Mouse (Mus musculus) brain, embryonic 14.5 days (tissue): ENCODE measurements around the gene Mthfd1l. TPM values are rescaled to one million over a fixed set of nuclear protein-coding genes. Genes with fewer than 3 reads are reported as not detected.

ENCODE experiments used
- DNase-seq: peaks from one replicate; pipeline ENCODE4 v3.0.0-alpha.2; 2011; ENCODE audit warnings: low read depth
- CTCF ChIP-seq: fragments of 200-500 bp; IDR thresholded peaks from 2 replicates; pipeline ENCODE4 v1.5.1; 2012; ENCODE audit warnings: inconsistent platforms, mild to moderate bottlenecking, moderate library complexity, borderline replicate concordance; ENCODE audit not compliant: insufficient read depth, insufficient read length; ENCODE audit errors: extremely low read depth
- POLR2A ChIP-seq: fragments of 200-500 bp; IDR thresholded peaks from 2 replicates; pipeline ENCODE4 v1.6.1; 2012; ENCODE audit warnings: mild to moderate bottlenecking, inconsistent platforms, borderline replicate concordance; ENCODE audit not compliant: poor library complexity, insufficient read depth, insufficient read length, severe bottlenecking; ENCODE audit errors: extremely low read depth
- polyA plus RNA-seq: library from polyadenylated mRNA; depleted of rRNA; stranded (reverse); fragments of >200 nt; gene quantifications from 2 replicates; pipeline ENCODE4 v1.2.3, GENCODE M21; 2012

Mthfd1l gene
- polyA plus RNA-seq, 1 experiment = 5.3 TPM

- no peak for DNase-seq
- TF ChIP-seq CTCF (no peak), POLR2A (no peak)
Measured at GRCm38 (mm10) chr10:4027466-4027865, 54.5 kb downstream of the Mthfd1l start.

GRCm38 (mm10) chr10:4028851-4029442, 56.0 kb downstream of the Mthfd1l start:
- TF ChIP-seq POLR2A = no peak
- TF ChIP-seq CTCF = no peak
- no peak for DNase-seq

GRCm38 (mm10) chr10:4033761-4034160, 60.8 kb downstream of the Mthfd1l start:
- TF ChIP-seq POLR2A (no peak), CTCF (no peak)
- no peak for DNase-seq

- TF ChIP-seq POLR2A (no peak), CTCF (no peak)
- no peak for DNase-seq
Measured at GRCm38 (mm10) chr10:4036476-4036875, 63.6 kb downstream of the Mthfd1l start.

- peak; percentile 24 for DNase-seq
- TF ChIP-seq POLR2A (no peak), CTCF (peak; percentile 31; the same call in 1 of the 2 replicates)
Measured at GRCm38 (mm10) chr10:4037066-4037465, 64.1 kb downstream of the Mthfd1l start.

- TF ChIP-seq CTCF (no peak), POLR2A (no peak)
- DNase-seq = no peak
Measured at GRCm38 (mm10) chr10:4038576-4038975, 65.7 kb downstream of the Mthfd1l start.

- no peak for TF ChIP-seq POLR2A
- TF ChIP-seq CTCF = peak; percentile 64
Measured at GRCm38 (mm10) chr10:4041691-4042090, 68.8 kb downstream of the Mthfd1l start.

GRCm38 (mm10) chr10:4044421-4044820, 71.5 kb downstream of the Mthfd1l start:
- no peak for DNase-seq
- no peak for TF ChIP-seq POLR2A
- TF ChIP-seq CTCF = no peak

More at GRCm38 (mm10) chr10:4041691-4042090, 68.8 kb downstream of the Mthfd1l start:
- DNase-seq = peak; percentile 55

- no peak for DNase-seq
- TF ChIP-seq CTCF = no peak
- no peak for TF ChIP-seq POLR2A
Measured at GRCm38 (mm10) chr10:4046496-4046895, 73.6 kb downstream of the Mthfd1l start.

- TF ChIP-seq POLR2A (no peak), CTCF (no peak)
- DNase-seq = no peak
Measured at GRCm38 (mm10) chr10:4047666-4048065, 74.7 kb downstream of the Mthfd1l start.

GRCm38 (mm10) chr10:4050236-4050635, 77.3 kb downstream of the Mthfd1l start:
- DNase-seq = no peak
- TF ChIP-seq CTCF (no peak), POLR2A (no peak)

- DNase-seq = no peak
- no peak for TF ChIP-seq POLR2A
- TF ChIP-seq CTCF = no peak
Measured at GRCm38 (mm10) chr10:4052711-4053110, 79.8 kb downstream of the Mthfd1l start.

- TF ChIP-seq POLR2A = no peak
- TF ChIP-seq CTCF = no peak
- peak; percentile 31 for DNase-seq
Measured at GRCm38 (mm10) chr10:4053278-4054061, 80.6 kb downstream of the Mthfd1l start.

GRCm38 (mm10) chr10:4054589-4054988, 81.7 kb downstream of the Mthfd1l start:
- DNase-seq = no peak
- no peak for TF ChIP-seq CTCF
- TF ChIP-seq POLR2A = no peak

GRCm38 (mm10) chr10:4057397-4057796, 84.5 kb downstream of the Mthfd1l start:
- TF ChIP-seq POLR2A (no peak), CTCF (no peak)

GRCm38 (mm10) chr10:4057832-4058231, 84.9 kb downstream of the Mthfd1l start:
- peak; percentile 26 for DNase-seq

More at GRCm38 (mm10) chr10:4057397-4057796, 84.5 kb downstream of the Mthfd1l start:
- no peak for DNase-seq

More at GRCm38 (mm10) chr10:4057832-4058231, 84.9 kb downstream of the Mthfd1l start:
- TF ChIP-seq POLR2A (no peak), CTCF (no peak)
